Mouse (Mus musculus) Patski (cell line): Measurements from ENCODE around the gene Isg15. TPM values are rescaled to one million over a fixed set of nuclear protein-coding genes. Genes with fewer than 3 reads are reported as not detected.
"Not testable (repeated sequence)": the region's sequence is repeated elsewhere in the genome, so short reads cannot be mapped to it uniquely, and the experiment has no call there.

Experiments
- ATAC-seq: fragments of 100-300 bp; one replicate; pipeline ENCODE4 v1.8.0; 2021
- CTCF ChIA-PET: fragments of 350-600 bp; sonication (Branson Sonifier 250); formaldehyde crosslinking; loops from one replicate; lab custom pipeline; 2022; ENCODE audit warnings: inconsistent platforms; lab: Charles Lee
- POLR2A ChIA-PET: fragments of 350-600 bp; sonication (Branson Sonifier 250); formaldehyde crosslinking; loops from one replicate; lab custom pipeline; 2022; ENCODE audit warnings: antibody characterized with exemption, inconsistent platforms; lab: Charles Lee
- DNase-seq: peaks from one replicate; pipeline ENCODE4 v3.0.0-alpha.2; 2011; ENCODE audit warnings: low read depth, low spot score
- H3K27me3 ChIP-seq: fragments of 371-371 bp; one replicate; pipeline ENCODE4 v1.5.1; 2021
- CTCF ChIP-seq: fragments of 100-300 bp; IDR thresholded peaks from one replicate; pipeline ENCODE4 v1.5.1; 2021
- in situ Hi-C: fragments of 300-500 bp; cut with MboI; formaldehyde crosslinking; loops from 3 replicates; pipeline ENCODE4 v1.11.1; 2018; ENCODE audit warnings: low pct_unique_long_range_greater_than_20kb, mixed read lengths
- polyA plus RNA-seq: library from polyadenylated mRNA; unstranded; gene quantifications from one replicate; pipeline ENCODE4 v1.2.3, GENCODE M21; 2021

Gene Isg15
- polyA plus RNA-seq, 1 experiment from 2014 or later: 1.8 TPM

GRCm38 (mm10) chr4:156154771-156155170 lies 45.8 kb downstream of the Isg15 start:
- POLR2A ChIA-PET: no interaction called here
- ATAC-seq (no peak), DNase-seq (no peak)
- in situ Hi-C loops: no loop called here
- no peak for TF ChIP-seq CTCF
- CTCF ChIA-PET: no interaction called here
- H3K27me3 ChIP-seq: no peaks in the 10 kb centered on the region

GRCm38 (mm10) chr4:156150887-156151286 lies 49.7 kb downstream of the Isg15 start:
- H3K27me3 ChIP-seq, POLR2A ChIA-PET, ATAC-seq, DNase-seq, in situ Hi-C loops, CTCF ChIA-PET: not testable (repeated sequence)

Other genes starting within 250 kb of the Isg15 start
- 0.59 TPM for gene C1qtnf12, start 238.5 kb downstream of the Isg15 start, polyA plus RNA-seq
- gene B3galt6, start 208.2 kb downstream of the Isg15 start, polyA plus RNA-seq: 6.2 TPM
- 167 TPM for gene Sdf4, start 207.9 kb downstream of the Isg15 start, polyA plus RNA-seq
- gene Tnfrsf4, start 187.0 kb downstream of the Isg15 start, polyA plus RNA-seq: 0.36 TPM
- gene Tnfrsf18, start 174.7 kb downstream of the Isg15 start, polyA plus RNA-seq: 1.0 TPM
- gene Ttll10, start 141.4 kb downstream of the Isg15 start, polyA plus RNA-seq: 3.7 TPM
- 9.3 TPM for gene 9430015G10Rik, start 90.8 kb downstream of the Isg15 start, polyA plus RNA-seq
- 0.15 TPM for gene Rnf223, start 70.3 kb downstream of the Isg15 start, polyA plus RNA-seq
- gene Agrn, start 3.3 kb downstream of the Isg15 start, polyA plus RNA-seq: 166 TPM
- 0.60 TPM for gene AW011738, start 2.5 kb upstream of the Isg15 start, polyA plus RNA-seq
- 0.33 TPM for gene Perm1, start 15.1 kb upstream of the Isg15 start, polyA plus RNA-seq
- gene Plekhn1, start 34.0 kb upstream of the Isg15 start, polyA plus RNA-seq: 14.5 TPM
- gene Noc2l, start 35.2 kb upstream of the Isg15 start, polyA plus RNA-seq: 37.0 TPM
- gene Samd11, start 54.8 kb upstream of the Isg15 start, polyA plus RNA-seq: 1.3 TPM
- gene Vmn2r-ps159, start 130.3 kb upstream of the Isg15 start, polyA plus RNA-seq: not detected